Mouse (Mus musculus) heart, embryonic 14.5 days (tissue): ENCODE measurements around the gene Gm4907. TPM values are rescaled to one million over a fixed set of nuclear protein-coding genes. Genes with fewer than 3 reads are reported as not detected.
"Not testable (repeated sequence)": the region's sequence is repeated elsewhere in the genome, so short reads cannot be mapped to it uniquely, and the experiment has no call there.

Experiments used
- ATAC-seq: fragments of 200-750 bp; cut with Nextera tagmentation; 2 replicates; pipeline ENCODE4 v1.8.0; 2017; ENCODE audit warnings: low read depth, moderate TSS enrichment; ENCODE audit not compliant: insufficient number of reproducible peaks, insufficient read depth, low FRiP score
- H3K27ac ChIP-seq, 2 experiments: fragments of 200-500 bp in 1 of 2; fragments of 300-500 bp in 1 of 2; sonication (generic) in 1 of 2; replicated peaks in 1 of 2; 2 replicates each; pipeline ENCODE4 v1.5.1; 2012 to 2014; ENCODE audit warnings: low read depth in 2 of 2, low read length in 2 of 2, control low read depth in 1 of 2, mild to moderate bottlenecking in 1 of 2, mixed read lengths in 1 of 2; ENCODE audit not compliant: control insufficient read depth in 1 of 2, insufficient read depth in 1 of 2
- H3K27me3 ChIP-seq: fragments of 300-500 bp; sonication (generic); 2 replicates; pipeline ENCODE4 v1.6.1; 2014; ENCODE audit warnings: mild to moderate bottlenecking, low read length, control low read depth; ENCODE audit not compliant: control insufficient read depth, insufficient read depth
- H3K36me3 ChIP-seq: fragments of 300-500 bp; sonication (generic); 2 replicates; pipeline ENCODE4 v1.6.1; 2014; ENCODE audit warnings: mild to moderate bottlenecking, control low read depth, low read length, mixed read lengths; ENCODE audit not compliant: control insufficient read depth, insufficient read depth
- H3K4me1 ChIP-seq, 2 experiments: fragments of 200-500 bp in 1 of 2; fragments of 300-500 bp in 1 of 2; sonication (generic) in 1 of 2; 2 replicates each; pipeline ENCODE4 v1.6.1; 2012 to 2014; ENCODE audit warnings: low read length in 2 of 2, control low read depth in 1 of 2, mixed read lengths in 1 of 2; ENCODE audit not compliant: control insufficient read depth in 2 of 2, insufficient read depth in 2 of 2
- H3K4me2 ChIP-seq: fragments of 300-500 bp; sonication (generic); 2 replicates; pipeline ENCODE4 v1.6.1; 2014; ENCODE audit warnings: mild to moderate bottlenecking, low read length
- H3K4me3 ChIP-seq, 2 experiments: fragments of 200-500 bp in 1 of 2; fragments of 300-500 bp in 1 of 2; sonication (generic) in 1 of 2; 2 replicates each; pipeline ENCODE4 v1.5.1; 2012 to 2014; ENCODE audit warnings: low read length in 2 of 2, mild to moderate bottlenecking in 2 of 2, control low read depth in 1 of 2, low read depth in 1 of 2, moderate library complexity in 1 of 2; ENCODE audit not compliant: control insufficient read depth in 1 of 2, insufficient read depth in 1 of 2
- H3K9ac ChIP-seq: fragments of 300-500 bp; sonication (generic); 2 replicates; pipeline ENCODE4 v1.6.1; 2014; ENCODE audit warnings: mild to moderate bottlenecking, low read length
- H3K9me3 ChIP-seq: fragments of 300-500 bp; sonication (generic); 2 replicates; pipeline ENCODE4 v1.6.1; 2016; ENCODE audit warnings: low read length, control low read depth; ENCODE audit not compliant: control insufficient read depth
- WGBS: fragments of 180-500 bp; shearing (Covaris S2); extraction: QIAGEN DNeasy Blood & Tissue Kit; methylation state at CpG from one replicate; pipeline ENCODE4 v1.1.7; 2014; 5-methylcytosine and 5-hydroxymethylcytosine counted together
- polyA plus RNA-seq: library from polyadenylated mRNA; unstranded; fragments of >200 nt; fragmentation: Nextera tagmentation; extraction: Ambion mirVana; gene quantifications from 2 replicates; pipeline ENCODE4 v1.2.1, GENCODE M21; 2014

The Gm4907 gene
- polyA plus RNA-seq = not detected in 2 replicates

DNA sequence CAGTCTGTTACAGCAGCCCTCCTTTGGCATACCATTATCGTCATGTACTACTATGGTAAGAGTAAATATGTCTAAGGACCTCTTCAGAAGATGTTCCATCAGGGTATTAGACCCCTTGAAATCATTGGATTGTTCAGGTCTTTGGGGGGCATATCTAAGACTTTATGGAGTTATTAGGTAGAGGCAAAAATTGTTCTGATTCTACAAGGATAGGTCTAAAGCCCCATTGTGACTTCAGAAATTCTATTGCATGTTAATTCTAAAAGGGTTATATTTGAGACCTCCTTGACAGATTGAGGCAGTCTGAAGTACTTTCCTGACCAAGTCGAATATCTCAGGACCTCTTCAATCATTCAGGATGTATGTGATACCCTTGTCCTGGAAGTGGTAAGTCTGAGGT, at the start of gene Gm4907:
Gene Gm4907 (plus strand): TSS at position 301 of the 400 bp plus-strand sequence.
- 54% methylated on average over 2 of the region's 2 CpGs for WGBS
- H3K9me3 ChIP-seq, H3K36me3 ChIP-seq, H3K27me3 ChIP-seq, H3K27ac ChIP-seq, H3K4me2 ChIP-seq, H3K4me3 ChIP-seq, H3K4me1 ChIP-seq, H3K9ac ChIP-seq, ATAC-seq: not testable (repeated sequence)

DNA sequence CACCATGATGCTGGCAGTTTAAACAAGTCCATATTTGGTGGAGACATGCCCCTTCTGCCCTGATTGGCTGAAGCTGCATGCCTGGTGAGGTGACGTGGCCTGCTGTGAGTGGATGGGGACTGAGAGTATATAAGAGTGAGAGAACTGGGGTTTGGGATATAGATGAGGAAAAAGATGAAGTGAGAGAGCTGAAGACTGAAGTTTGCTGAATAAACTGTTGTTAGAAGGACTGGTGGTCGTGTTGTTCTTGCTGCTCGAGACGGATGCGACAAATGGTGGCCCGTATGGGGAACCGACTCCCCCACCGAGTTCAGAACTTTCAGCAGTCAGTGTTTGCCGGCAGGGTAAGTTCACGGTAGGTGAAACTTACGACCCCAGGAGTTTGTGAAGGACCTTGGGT, 48.6 kb upstream of the Gm4907 start:
- H3K4me3 ChIP-seq, H3K9ac ChIP-seq, H3K27ac ChIP-seq, H3K27me3 ChIP-seq, H3K4me2 ChIP-seq, H3K4me1 ChIP-seq, H3K9me3 ChIP-seq, ATAC-seq, H3K36me3 ChIP-seq: not testable (repeated sequence)
- 88% methylated on average over 11 of the region's 11 CpGs for WGBS

DNA sequence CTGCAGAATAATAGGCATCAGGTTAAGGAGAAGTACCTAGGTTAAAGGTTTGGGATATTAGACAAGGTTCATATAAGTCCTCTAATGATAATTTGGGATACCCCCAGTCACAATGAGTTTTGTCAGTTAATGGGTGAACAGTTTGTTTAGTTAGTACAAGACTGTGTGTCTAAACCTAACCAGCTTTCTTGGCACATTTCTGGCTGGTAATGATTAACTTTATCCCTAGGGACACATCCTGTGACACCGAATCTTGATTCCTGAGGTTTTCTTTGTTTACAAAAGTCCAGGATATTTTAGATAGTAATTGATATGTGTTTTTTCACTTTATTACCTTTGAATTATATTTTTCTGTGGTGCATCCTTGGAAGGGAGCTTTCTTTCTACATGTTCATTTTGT, 41.4 kb upstream of the Gm4907 start:
- Histone ChIP-seq H3K4me1 (no peaks in the 10 kb centered on the region), H3K9me3 (no peaks in the 10 kb centered on the region), H3K27me3 (no peaks in the 10 kb centered on the region), H3K36me3 (no peaks in the 10 kb centered on the region), H3K4me3 (no peak overlapping the region), H3K27ac (no peak overlapping the region), H3K9ac (no peak overlapping the region), H3K4me2 (no peak overlapping the region)
- ATAC-seq = no peak
- WGBS = 74% methylated on average over 1 of the region's 1 CpGs

DNA sequence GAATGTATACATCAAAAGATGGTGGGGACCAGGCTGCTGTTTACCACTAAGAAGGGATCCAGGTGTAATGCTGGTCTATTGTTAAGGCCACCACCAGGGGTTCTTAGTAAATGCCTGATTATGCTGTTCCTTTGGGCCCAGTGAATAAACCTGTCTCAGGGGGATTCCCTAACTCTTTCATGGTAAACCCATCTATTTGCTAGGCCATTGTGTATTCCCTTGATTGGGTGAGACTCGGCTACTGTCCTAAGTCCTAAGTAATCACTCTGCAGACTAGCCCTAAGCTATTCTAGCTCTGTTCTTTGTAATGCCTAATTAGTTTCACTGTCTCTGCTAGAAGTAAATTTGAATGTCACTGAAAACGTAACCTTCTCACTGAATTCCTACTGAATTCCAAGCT, 71.8 kb downstream of the Gm4907 start:
- Histone ChIP-seq H3K27me3 (no peaks in the 10 kb centered on the region), H3K4me2 (no peak overlapping the region), H3K27ac (no peak overlapping the region), H3K4me1 (no peaks in the 10 kb centered on the region), H3K9me3 (peaks cover 8% of the 10 kb centered on the region; the same call in 1 of the 2 replicates), H3K36me3 (no peaks in the 10 kb centered on the region), H3K9ac (no peak overlapping the region), H3K4me3 (no peak overlapping the region)
- 73% methylated on average over 2 of the region's 2 CpGs for WGBS
- no peak for ATAC-seq

Other genes starting within 250 kb of the Gm4907 start
- 9.6 and 11.8 TPM in 2 replicates for gene Wdr44, start 189.5 kb upstream of the Gm4907 start, polyA plus RNA-seq
- gene Gm4985, start 76.4 kb downstream of the Gm4907 start, polyA plus RNA-seq = not detected in 2 replicates